Mouse (Mus musculus): Measurements from ENCODE around the gene Clec9a.

GRCm38 (mm10) chr6:129422311-129422710 lies 13.6 kb downstream of the Clec9a start:
- TF ChIP-seq MYOG (IDR thresholded peaks at IDR 0.05; ENCODE audit: control insufficient read depth in 1 of 3, insufficient read depth in 1 of 3, insufficient read length in 2 of 3, low read depth in 2 of 3) (no peak), MAX (IDR thresholded peaks at IDR 0.05; ENCODE audit: low read depth) (no peak)

All from myocyte (in vitro differentiated cells).